Mouse (Mus musculus) ES-E14 (cell line): ENCODE measurements around the gene Chd6. TPM values are rescaled to one million over a fixed set of nuclear protein-coding genes. Genes with fewer than 3 reads are reported as not detected.
A peak's percentile ranks its signal among the peaks of the same experiment; 100 is the strongest.

Experiments used
- DNase-seq: peaks from one replicate; pipeline ENCODE4 v3.0.0-alpha.2; 2013; ENCODE audit warnings: low read depth, low spot score
- H3K27ac ChIP-seq: 2 replicates; pipeline ENCODE4 v1.5.1; 2012; ENCODE audit warnings: low read depth, mild to moderate bottlenecking, low read length, moderate library complexity, mixed read lengths; ENCODE audit not compliant: poor library complexity, insufficient read depth, severe bottlenecking
- H3K36me3 ChIP-seq: 2 replicates; pipeline ENCODE4 v1.6.1; 2012; ENCODE audit warnings: mild to moderate bottlenecking, low read length, moderate library complexity, mixed read lengths; ENCODE audit not compliant: control insufficient read depth, poor library complexity, insufficient read depth, severe bottlenecking
- H3K4me1 ChIP-seq, 2 experiments: fragments of 150-350 bp in 1 of 2; sonication (generic) in 1 of 2; 2 replicates each; pipeline ENCODE4 v1.6.1; 2012; ENCODE audit warnings: low read length in 2 of 2, mild to moderate bottlenecking in 1 of 2, mixed read lengths in 1 of 2; ENCODE audit not compliant: control insufficient read depth in 2 of 2, insufficient read depth in 2 of 2, poor library complexity in 1 of 2
- H3K4me3 ChIP-seq, 2 experiments: fragments of 150-350 bp in 1 of 2; sonication (generic) in 1 of 2; 2 replicates each; pipeline ENCODE4 v1.5.1; 2012; ENCODE audit warnings: low read length in 2 of 2, low read depth in 1 of 2, mild to moderate bottlenecking in 1 of 2, mixed read lengths in 1 of 2; ENCODE audit not compliant: insufficient read depth in 1 of 2, poor library complexity in 1 of 2, severe bottlenecking in 1 of 2
- H3K9ac ChIP-seq: 2 replicates; pipeline ENCODE4 v1.6.1; 2012; ENCODE audit warnings: low read depth, mild to moderate bottlenecking, low read length, mixed read lengths; ENCODE audit not compliant: poor library complexity, insufficient read depth, severe bottlenecking
- H3K9me3 ChIP-seq: fragments of 150-350 bp; sonication (generic); 2 replicates; pipeline ENCODE4 v1.6.1; 2012; ENCODE audit warnings: low read depth, mild to moderate bottlenecking, low read length; ENCODE audit not compliant: control insufficient read depth, insufficient read depth
- CHD2 ChIP-seq: IDR thresholded peaks from 2 replicates; pipeline ENCODE4 v1.6.1; 2014; ENCODE audit warnings: mild to moderate bottlenecking, low read depth, low read length, inconsistent platforms
- HCFC1 ChIP-seq: IDR thresholded peaks from 2 replicates; pipeline ENCODE4 v1.6.1; 2012; ENCODE audit warnings: low read length, inconsistent platforms, borderline replicate concordance; ENCODE audit not compliant: insufficient read depth
- MAFK ChIP-seq: IDR thresholded peaks from 2 replicates; pipeline ENCODE4 v1.6.1; 2014; ENCODE audit warnings: mild to moderate bottlenecking, low read depth, low read length, inconsistent platforms; ENCODE audit not compliant: insufficient read depth
- ZC3H11A ChIP-seq: IDR thresholded peaks from 2 replicates; pipeline ENCODE4 v1.6.1; 2012; ENCODE audit warnings: low read depth, mild to moderate bottlenecking, inconsistent platforms, low read length, borderline replicate concordance
- ZNF384 ChIP-seq: IDR thresholded peaks from 2 replicates; pipeline ENCODE4 v1.6.1; 2012; ENCODE audit warnings: low read depth, low read length, inconsistent platforms
- in situ Hi-C, 2 experiments: fragments of 600-800 bp; cut with MboI; formaldehyde crosslinking; loops; one replicate each; pipeline ENCODE4 v1.15.1; 2025; ENCODE audit warnings: low sequenced_read_pairs in 2 of 2, inconsistent platforms in 1 of 2; ENCODE audit not compliant: unreplicated experiment in 2 of 2
- total RNA-seq: library from RNA; depleted of rRNA; stranded (reverse); fragments of 300-350 nt; gene quantifications from 2 replicates; pipeline ENCODE4 v1.2.3, GENCODE M21; 2012

Gene Chd6
- total RNA-seq, 1 experiment, result 50.7 TPM

DNA sequence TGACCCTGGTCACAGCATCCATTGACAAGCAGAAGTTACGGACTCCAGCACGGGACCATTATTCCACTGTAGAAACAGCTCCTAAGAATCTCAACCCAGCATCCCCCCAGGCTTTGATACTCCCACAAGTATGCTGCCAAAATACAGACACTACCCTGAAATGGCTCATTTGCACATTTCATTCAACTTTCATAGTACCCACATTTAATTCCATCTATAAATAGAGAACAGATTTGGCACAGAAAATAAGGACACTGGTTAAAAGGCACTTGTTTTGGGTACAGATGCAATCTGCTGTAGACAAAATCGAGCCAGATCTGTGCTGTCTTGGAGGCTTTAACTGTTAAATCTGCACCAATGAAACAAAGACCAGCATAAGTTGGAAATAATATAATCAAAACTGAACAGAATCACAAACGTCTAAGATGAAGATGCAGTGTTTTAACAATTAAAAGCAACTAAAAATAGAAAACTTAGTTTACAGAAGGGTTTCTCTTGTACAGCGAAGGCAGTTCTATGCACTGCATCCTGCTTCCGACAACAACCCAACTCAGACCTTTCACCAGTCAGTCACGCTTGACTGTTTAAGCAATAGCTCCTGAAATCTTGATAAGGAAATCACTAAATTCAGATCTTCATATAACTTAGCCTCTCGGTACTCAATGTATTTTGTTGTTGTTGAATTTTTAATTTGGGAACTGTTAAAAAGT, 64.2 kb downstream of the Chd6 start:
- no peak for DNase-seq
- Histone ChIP-seq H3K27ac (no peak overlapping the region), H3K36me3 (peaks cover 5% of the 10 kb centered on the region; the same call in 1 of the 2 replicates), H3K4me1 (no peaks in the 10 kb centered on the region), H3K9ac (no peak overlapping the region), H3K4me3 (no peak overlapping the region), H3K9me3 (no peaks in the 10 kb centered on the region)
- TF ChIP-seq HCFC1 (no peak), ZC3H11A (no peak), MAFK (no peak), ZNF384 (no peak), CHD2 (no peak)
- in situ Hi-C loops, result no loop called here

DNA sequence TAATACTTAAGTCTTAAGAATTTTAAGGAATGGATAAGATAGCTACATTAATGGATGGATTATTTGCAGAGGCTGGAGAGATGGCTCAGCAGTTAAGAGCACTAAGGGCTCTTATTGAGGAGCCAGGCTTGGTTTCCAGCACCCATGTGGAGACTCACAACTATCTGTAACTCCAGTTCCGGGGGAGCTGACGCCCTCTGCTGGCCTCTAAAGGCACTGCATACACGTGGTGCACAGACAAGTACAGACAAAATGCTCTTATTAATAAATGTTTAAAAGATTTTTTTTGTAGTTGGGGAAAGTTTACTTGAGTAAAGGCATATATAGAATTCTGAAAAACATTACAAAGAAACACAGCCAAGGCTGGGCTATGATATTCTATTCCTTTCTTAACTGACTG, 66.0 kb downstream of the Chd6 start:
- TF ChIP-seq ZC3H11A (no peak), ZNF384 (no peak), HCFC1 (no peak), CHD2 (no peak), MAFK (no peak)
- Histone ChIP-seq H3K36me3 (peaks cover 13% of the 10 kb centered on the region; the same call in 1 of the 2 replicates), H3K4me1 (no peaks in the 10 kb centered on the region), H3K9ac (no peak overlapping the region), H3K27ac (no peak overlapping the region), H3K9me3 (no peaks in the 10 kb centered on the region), H3K4me3 (no peak overlapping the region)
- in situ Hi-C loops, result no loop called here
- DNase-seq, result peak; percentile 7

DNA sequence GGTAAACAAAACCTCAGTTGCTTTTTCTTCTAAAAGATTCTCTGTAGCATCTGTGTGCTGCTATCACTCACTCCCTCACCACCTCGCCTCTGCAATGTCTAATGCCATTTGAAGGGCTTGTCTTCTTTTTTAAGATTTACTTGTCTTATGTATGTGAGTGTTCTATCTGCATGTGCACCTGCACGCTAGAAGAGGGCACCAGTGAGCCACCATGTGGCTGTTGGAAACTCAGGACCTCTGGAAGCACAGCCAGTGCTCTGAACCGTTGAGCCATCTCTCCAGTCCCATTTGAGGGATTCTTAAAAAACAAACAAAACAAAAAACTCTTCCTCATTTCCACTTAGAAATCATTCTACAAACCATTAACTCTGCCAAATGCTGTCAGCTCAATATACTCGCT, 68.1 kb downstream of the Chd6 start:
- no peak for DNase-seq
- TF ChIP-seq HCFC1 (no peak), MAFK (no peak), CHD2 (no peak), ZNF384 (no peak)
- H3K27ac ChIP-seq, result no peak overlapping the region
- no peak overlapping the region for H3K4me3 ChIP-seq
- no peak overlapping the region for H3K9ac ChIP-seq
- no peaks in the 10 kb centered on the region for H3K9me3 ChIP-seq
- H3K4me1 ChIP-seq, result no peaks in the 10 kb centered on the region
- peaks cover 15% of the 10 kb centered on the region; the same call in 1 of the 2 replicates for H3K36me3 ChIP-seq
- in situ Hi-C loops, result no loop called here

DNA sequence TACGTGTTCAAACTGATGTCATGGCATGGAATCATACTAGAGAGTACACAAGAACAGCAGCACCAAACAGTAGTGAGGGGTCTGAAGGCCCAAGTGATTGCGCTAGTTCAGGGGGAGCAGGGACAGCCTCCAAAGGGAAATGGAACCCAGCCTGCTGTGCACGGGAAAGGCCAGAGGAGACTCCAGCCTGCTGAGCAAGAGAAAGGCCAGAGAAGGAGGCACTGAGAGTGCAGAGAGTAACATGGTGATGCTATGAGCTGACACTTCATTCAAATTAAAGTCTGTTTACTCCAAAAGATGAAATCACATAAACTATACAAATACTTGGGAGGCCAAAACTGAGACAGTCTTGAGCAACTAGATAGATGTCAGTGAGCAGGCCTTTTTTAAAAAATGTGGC, 71.1 kb downstream of the Chd6 start:
- Histone ChIP-seq H3K36me3 (peaks cover 15% of the 10 kb centered on the region), H3K27ac (no peak overlapping the region), H3K4me3 (no peak overlapping the region), H3K9ac (no peak overlapping the region), H3K9me3 (no peaks in the 10 kb centered on the region), H3K4me1 (no peaks in the 10 kb centered on the region)
- no peak for DNase-seq
- TF ChIP-seq ZC3H11A (no peak), CHD2 (no peak), HCFC1 (no peak), ZNF384 (no peak), MAFK (no peak)
- in situ Hi-C loops, result no loop called here
